Mouse (Mus musculus): ENCODE results near the gene Gtf2i. TPM values are rescaled to one million over a fixed set of nuclear protein-coding genes. Genes with fewer than 3 reads are reported as not detected.

Gene Gtf2i
- total RNA-seq, 2 experiments from 2014 or later, result 195 to 218 TPM

GRCm38 (mm10) chr5:134225110-134225901 is 89.3 kb downstream of the Gtf2i start:
- intact Hi-C loops (cut with DNase I), result no loop called here
- DNase-seq, result no peak

DNA sequence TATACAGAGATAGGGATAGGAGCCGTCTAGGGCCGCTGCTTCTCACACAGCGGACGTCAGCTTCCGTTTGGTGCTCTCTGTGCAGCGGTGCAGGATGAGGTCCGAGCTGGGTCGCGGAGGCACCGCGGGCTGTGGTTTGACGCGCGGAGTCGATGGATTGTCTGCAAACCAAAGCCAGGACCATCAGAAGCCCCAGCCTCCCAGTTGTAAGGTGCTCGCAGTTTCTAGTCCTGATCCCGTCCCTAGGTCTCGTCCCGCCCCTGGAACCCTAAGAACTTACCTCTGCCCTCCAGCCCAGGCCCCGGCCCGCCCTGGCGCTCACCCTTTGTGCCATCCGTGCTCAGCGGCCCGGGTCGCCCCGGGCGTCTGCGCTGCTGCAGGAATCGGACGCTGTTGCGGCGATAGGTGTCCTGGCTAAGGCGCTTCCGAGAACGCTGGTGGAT is 92.8 kb downstream of the Gtf2i start:
- intact Hi-C loops (cut with DNase I), result loop anchor here (5.0 kb wide), 1 partner anchor 34 kb away; no protein-coding TSS in a partner anchor
- DNase-seq, result no peak

- DNase-seq, result no peak
- intact Hi-C loops (cut with DNase I), result loop anchor here (5.0 kb wide), 1 partner anchor 34 kb away; no protein-coding TSS in a partner anchor
Observed at GRCm38 (mm10) chr5:134221278-134221677, 93.3 kb downstream of the Gtf2i start.

GRCm38 (mm10) chr5:134217900-134218299 is 96.7 kb downstream of the Gtf2i start:
- intact Hi-C loops (cut with DNase I), result no loop called here
- no peak for DNase-seq

- intact Hi-C loops (cut with DNase I), result no loop called here
- DNase-seq, result no peak
Observed at GRCm38 (mm10) chr5:134214021-134214806, 100.3 kb downstream of the Gtf2i start.

DNA sequence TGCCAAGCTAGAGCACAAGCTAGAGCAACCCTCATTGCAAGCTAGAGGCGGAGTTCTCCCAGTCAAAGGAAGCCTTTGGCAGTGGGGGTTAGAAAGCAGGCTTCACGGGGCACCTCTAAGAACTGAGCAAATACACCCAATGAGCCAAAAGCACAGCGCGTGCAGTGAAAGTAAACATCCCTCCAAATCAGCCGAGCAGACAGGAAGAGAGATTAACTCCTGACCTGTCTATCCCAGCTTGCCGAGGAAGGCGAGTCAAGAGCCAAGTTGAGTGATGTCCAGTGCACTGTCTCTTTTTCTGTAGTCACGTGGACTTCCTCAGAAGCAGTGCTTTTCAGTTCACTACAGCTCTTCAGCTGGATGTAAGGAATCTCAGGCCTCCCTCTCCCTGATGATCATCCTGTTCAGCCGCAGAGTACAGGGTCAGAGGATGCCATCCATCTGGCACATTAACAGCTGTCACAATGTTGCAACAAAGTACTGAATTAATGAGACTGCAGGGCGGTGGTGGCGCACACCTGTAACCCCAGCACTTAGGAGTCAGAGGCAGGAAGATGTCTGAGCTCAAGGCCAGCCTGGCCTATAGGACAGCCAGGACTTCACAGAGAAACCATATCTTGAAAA is 104.5 kb downstream of the Gtf2i start:
- intact Hi-C loops (cut with DNase I), result no loop called here
- no peak for DNase-seq

GRCm38 (mm10) chr5:134206721-134207120 is 107.8 kb downstream of the Gtf2i start:
- DNase-seq, result no peak
- intact Hi-C loops (cut with DNase I), result no loop called here

- intact Hi-C loops (cut with DNase I), result no loop called here
- DNase-seq, result no peak
Observed at GRCm38 (mm10) chr5:134193664-134194063, 120.9 kb downstream of the Gtf2i start.

DNA sequence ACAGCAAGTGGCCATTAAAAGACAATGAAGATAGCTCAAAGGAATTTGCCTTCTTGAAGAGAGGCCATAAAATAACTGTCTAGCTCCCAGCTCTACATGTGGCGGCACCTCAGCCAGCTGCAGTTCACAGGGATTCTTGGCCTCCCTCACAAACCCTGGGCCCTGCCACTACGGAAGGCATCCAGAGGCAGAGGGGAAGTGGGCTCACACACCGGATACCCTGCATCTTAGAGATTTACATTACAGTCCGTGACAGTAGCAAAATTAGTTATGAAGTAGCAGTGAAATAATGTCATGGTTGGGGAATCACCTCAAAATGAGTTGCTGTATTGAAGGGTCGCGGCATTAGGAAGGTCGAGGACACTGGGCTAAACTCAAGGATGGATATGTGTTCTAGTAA is 126.0 kb downstream of the Gtf2i start:
- intact Hi-C loops (cut with DNase I), result loop anchor here (5.0 kb wide), 1 partner anchor 34 kb away; no protein-coding TSS in a partner anchor
- DNase-seq, result no peak

Small RNAs within 50 kb of the gene (microRNA-seq; reads per million reads assigned to microRNA genes)
- 0 reads per million in 2 experiments for gene Mir3965

Other genes with a start within 250 kb of the Gtf2i start
- gene Castor2, start 215.0 kb downstream of the Gtf2i start, total RNA-seq (2021), result 10 to 100 TPM; 21.4 to 23.4 TPM
- gene Rcc1l, start 138.0 kb downstream of the Gtf2i start, total RNA-seq (2021), result 10 to 100 TPM; 25.3 to 29.2 TPM
- 1 to 10 TPM; 7.4 to 7.7 TPM for gene Gtf2ird2, start 130.7 kb downstream of the Gtf2i start, total RNA-seq (2021)
- gene Ncf1, start 85.1 kb downstream of the Gtf2i start, total RNA-seq (2021), result 1 to 10 TPM; 2.9 to 4.6 TPM
- gene Gtf2ird1, start 142.0 kb upstream of the Gtf2i start, total RNA-seq (2021), result 10 to 100 TPM; 43.3 to 45.5 TPM
- gene Clip2, start 237.7 kb upstream of the Gtf2i start, total RNA-seq (2021), result 10 to 100 TPM; 14.6 to 16.0 TPM
- not detected for gene Syna, start 245.4 kb upstream of the Gtf2i start, total RNA-seq (2021)

All from heart, postnatal 10 days (tissue).